Mouse (Mus musculus) forebrain, embryonic 11.5 days (tissue): ENCODE data around the gene Gm5965. TPM values are rescaled to one million over a fixed set of nuclear protein-coding genes. Genes with fewer than 3 reads are reported as not detected.
"Not testable (repeated sequence)": the region's sequence is repeated elsewhere in the genome, so short reads cannot be mapped to it uniquely, and the experiment has no call there.

Experiments
- ATAC-seq: fragments of 200-750 bp; cut with Nextera tagmentation; replicated peaks from 2 replicates; pipeline ENCODE4 v1.8.0; 2017; ENCODE audit warnings: moderate TSS enrichment; ENCODE audit not compliant: low FRiP score
- DNase-seq: peaks from one replicate; pipeline ENCODE4 v3.0.0-alpha.2; 2017; ENCODE audit warnings: low spot score
- H3K27ac ChIP-seq: fragments of 300-500 bp; sonication (generic); 2 replicates; pipeline ENCODE4 v1.5.1; 2014; ENCODE audit warnings: low read depth, low read length
- H3K27me3 ChIP-seq: fragments of 300-500 bp; sonication (generic); 2 replicates; pipeline ENCODE4 v1.6.1; 2014; ENCODE audit warnings: mild to moderate bottlenecking, low read length, mixed read lengths; ENCODE audit not compliant: control insufficient read depth, insufficient read depth
- H3K36me3 ChIP-seq: fragments of 300-500 bp; sonication (generic); 2 replicates; pipeline ENCODE4 v1.6.1; 2014; ENCODE audit warnings: mild to moderate bottlenecking, low read length, moderate library complexity, mixed read lengths; ENCODE audit not compliant: control insufficient read depth, insufficient read depth
- H3K4me1 ChIP-seq: fragments of 300-500 bp; sonication (generic); replicated peaks from 2 replicates; pipeline ENCODE4 v1.6.1; 2014; ENCODE audit warnings: low read length, mixed read lengths; ENCODE audit not compliant: control insufficient read depth, insufficient read depth
- H3K4me2 ChIP-seq: fragments of 300-500 bp; sonication (generic); 2 replicates; pipeline ENCODE4 v1.6.1; 2014; ENCODE audit warnings: low read depth, mild to moderate bottlenecking, low read length, moderate library complexity, mixed read lengths; ENCODE audit not compliant: severe bottlenecking
- H3K4me3 ChIP-seq: fragments of 300-500 bp; sonication (generic); 2 replicates; pipeline ENCODE4 v1.5.1; 2014; ENCODE audit warnings: low read depth, low read length
- H3K9ac ChIP-seq: fragments of 300-500 bp; sonication (generic); 2 replicates; pipeline ENCODE4 v1.6.1; 2014; ENCODE audit warnings: low read length
- H3K9me3 ChIP-seq: fragments of 300-500 bp; sonication (generic); 2 replicates; pipeline ENCODE4 v1.6.1; 2016; ENCODE audit warnings: low read length, mixed read lengths; ENCODE audit not compliant: control insufficient read depth
- WGBS: fragments of 180-500 bp; shearing (Covaris S2); extraction: QIAGEN DNeasy Blood & Tissue Kit; methylation state at CpG from one replicate; pipeline ENCODE4 v1.1.7; 2014; 5-methylcytosine and 5-hydroxymethylcytosine counted together
- polyA plus RNA-seq: library from polyadenylated mRNA; unstranded; fragments of >200 nt; fragmentation: Nextera tagmentation; extraction: Ambion mirVana; gene quantifications from 2 replicates; pipeline ENCODE4 v1.2.1, GENCODE M21; 2014

The Gm5965 gene
- not detected in 2 replicates for polyA plus RNA-seq

GRCm38 (mm10) chr16:88777596-88777995 lies at the start of gene Gm5965:
Gene Gm5965, plus strand, starts transcription at chr16:88777896.
- DNase-seq: no peak
- no peaks in the 10 kb centered on the region for H3K4me1 ChIP-seq
- H3K9me3 ChIP-seq: no peaks in the 10 kb centered on the region
- no peaks in the 10 kb centered on the region for H3K36me3 ChIP-seq
- H3K27ac ChIP-seq: no peak within 1 kb of the TSS
- ATAC-seq: no peak
- no peak within 1 kb of the TSS for H3K4me3 ChIP-seq
- no peak within 1 kb of the TSS for H3K4me2 ChIP-seq
- no peak within 1 kb of the TSS for H3K9ac ChIP-seq
- no peaks in the 10 kb centered on the region for H3K27me3 ChIP-seq
- 88% methylated on average over 6 of the region's 6 CpGs for WGBS

- Histone ChIP-seq H3K4me1 (no peaks in the 10 kb centered on the region), H3K27me3 (no peaks in the 10 kb centered on the region), H3K4me3 (no peak within 1 kb of the TSS), H3K27ac (no peak within 1 kb of the TSS), H3K36me3 (no peaks in the 10 kb centered on the region), H3K4me2 (no peak within 1 kb of the TSS), H3K9ac (no peak within 1 kb of the TSS), H3K9me3 (no peaks in the 10 kb centered on the region)
- 85% methylated on average over 4 of the region's 4 CpGs for WGBS
- no peak for DNase-seq
- ATAC-seq: no peak
Observed at GRCm38 (mm10) chr16:88728812-88729275, 48.9 kb upstream of the Gm5965 start, which contains the start of gene Krtap13-1. Gene Krtap13-1, plus strand, starts transcription at chr16:88728862.

GRCm38 (mm10) chr16:88735391-88735790 lies 42.3 kb upstream of the Gm5965 start:
- H3K36me3 ChIP-seq: no peaks in the 10 kb centered on the region
- no peaks in the 10 kb centered on the region for H3K27me3 ChIP-seq
- no peaks in the 10 kb centered on the region for H3K4me1 ChIP-seq
- no peak overlapping the region for H3K27ac ChIP-seq
- no peak overlapping the region for H3K4me3 ChIP-seq
- no peaks in the 10 kb centered on the region for H3K9me3 ChIP-seq
- 78% methylated on average over 2 of the region's 2 CpGs for WGBS
- H3K4me2 ChIP-seq: no peak overlapping the region
- no peak overlapping the region for H3K9ac ChIP-seq
- DNase-seq (no peak), ATAC-seq (no peak)

- 92% methylated on average over 4 of the region's 4 CpGs for WGBS
- H3K9me3 ChIP-seq: no peaks in the 10 kb centered on the region
- no peak for ATAC-seq
Observed at GRCm38 (mm10) chr16:88744750-88745340, 32.9 kb upstream of the Gm5965 start.

GRCm38 (mm10) chr16:88747943-88748342 lies 29.8 kb upstream of the Gm5965 start:
- DNase-seq: no peak

More at GRCm38 (mm10) chr16:88744750-88745340, 32.9 kb upstream of the Gm5965 start:
- no peak overlapping the region for H3K9ac ChIP-seq
- H3K4me2 ChIP-seq: no peak overlapping the region
- no peaks in the 10 kb centered on the region for H3K27me3 ChIP-seq
- no peaks in the 10 kb centered on the region for H3K36me3 ChIP-seq
- no peak overlapping the region for H3K4me3 ChIP-seq
- H3K27ac ChIP-seq: no peak overlapping the region
- no peak for DNase-seq
- H3K4me1 ChIP-seq: no peaks in the 10 kb centered on the region

GRCm38 (mm10) chr16:88751535-88751934 lies 26.2 kb upstream of the Gm5965 start, which contains the start of gene Krtap13:
Gene Krtap13, minus strand, starts transcription at chr16:88751635.
- not testable (repeated sequence) for ATAC-seq, H3K4me1 ChIP-seq, DNase-seq, H3K36me3 ChIP-seq, H3K9ac ChIP-seq, H3K4me3 ChIP-seq, H3K9me3 ChIP-seq, H3K27ac ChIP-seq, H3K27me3 ChIP-seq, H3K4me2 ChIP-seq
- 87% methylated on average over 3 of the region's 3 CpGs for WGBS

More at GRCm38 (mm10) chr16:88747943-88748342, 29.8 kb upstream of the Gm5965 start:
- Histone ChIP-seq H3K36me3 (no peaks in the 10 kb centered on the region), H3K4me1 (no peaks in the 10 kb centered on the region), H3K9ac (no peak overlapping the region), H3K27ac (no peak overlapping the region), H3K4me2 (no peak overlapping the region), H3K27me3 (no peaks in the 10 kb centered on the region), H3K9me3 (no peaks in the 10 kb centered on the region), H3K4me3 (no peak overlapping the region)
- no peak for ATAC-seq
- 70% methylated on average over 4 of the region's 4 CpGs for WGBS

GRCm38 (mm10) chr16:88758547-88758946 lies 19.1 kb upstream of the Gm5965 start, which contains the start of gene 2310034C09Rik:
Gene 2310034C09Rik, plus strand, starts transcription at chr16:88758847.
- H3K4me2 ChIP-seq, H3K4me3 ChIP-seq, DNase-seq, H3K36me3 ChIP-seq, H3K9ac ChIP-seq, H3K9me3 ChIP-seq, H3K27ac ChIP-seq, H3K27me3 ChIP-seq, ATAC-seq, H3K4me1 ChIP-seq: not testable (repeated sequence)
- WGBS: 92% methylated on average over 3 of the region's 3 CpGs

- DNase-seq (no peak), ATAC-seq (no peak)
- H3K9me3 ChIP-seq: no peaks in the 10 kb centered on the region
- 92% methylated on average over 2 of the region's 2 CpGs for WGBS
- no peak within 1 kb of the TSS for H3K9ac ChIP-seq
- H3K27ac ChIP-seq: no peak within 1 kb of the TSS
- no peaks in the 10 kb centered on the region for H3K4me1 ChIP-seq
- H3K4me2 ChIP-seq: no peak within 1 kb of the TSS
- no peak within 1 kb of the TSS for H3K4me3 ChIP-seq
- H3K36me3 ChIP-seq: no peaks in the 10 kb centered on the region
- no peaks in the 10 kb centered on the region for H3K27me3 ChIP-seq
Observed at GRCm38 (mm10) chr16:88774106-88774505, 3.6 kb upstream of the Gm5965 start, which contains the start of gene 2310057N15Rik. Gene 2310057N15Rik, minus strand, starts transcription at chr16:88774206.

- Histone ChIP-seq H3K9me3 (no peaks in the 10 kb centered on the region), H3K36me3 (no peaks in the 10 kb centered on the region), H3K4me1 (no peaks in the 10 kb centered on the region), H3K4me2 (no peak overlapping the region), H3K27ac (no peak overlapping the region), H3K4me3 (no peak overlapping the region), H3K9ac (no peak overlapping the region), H3K27me3 (no peaks in the 10 kb centered on the region)
- ATAC-seq: no peak
- 89% methylated on average over 2 of the region's 2 CpGs for WGBS
- no peak for DNase-seq
Observed at GRCm38 (mm10) chr16:88786786-88787185, 9.1 kb downstream of the Gm5965 start.
